Mouse (Mus musculus) gastrocnemius, adult 18-20 months (tissue): ENCODE measurements around the gene Marcks. TPM values are rescaled to one million over a fixed set of nuclear protein-coding genes. Genes with fewer than 3 reads are reported as not detected.

Experiments
- total RNA-seq, 2 experiments: library from RNA; stranded (reverse); gene quantifications; 2 replicates each; pipeline ENCODE4 v1.2.3; 2021

The Marcks gene
- total RNA-seq, 2 experiments from 2014 or later = 16.4 to 21.0 TPM

Other genes starting within 250 kb of the Marcks start
- 10 to 100 TPM; 47.8 to 50.0 TPM for gene Hdac2, start 164.4 kb downstream of the Marcks start, total RNA-seq